Comparison of ENCODE assay signal across 8 mouse cellular contexts in the genomic region with DNA sequence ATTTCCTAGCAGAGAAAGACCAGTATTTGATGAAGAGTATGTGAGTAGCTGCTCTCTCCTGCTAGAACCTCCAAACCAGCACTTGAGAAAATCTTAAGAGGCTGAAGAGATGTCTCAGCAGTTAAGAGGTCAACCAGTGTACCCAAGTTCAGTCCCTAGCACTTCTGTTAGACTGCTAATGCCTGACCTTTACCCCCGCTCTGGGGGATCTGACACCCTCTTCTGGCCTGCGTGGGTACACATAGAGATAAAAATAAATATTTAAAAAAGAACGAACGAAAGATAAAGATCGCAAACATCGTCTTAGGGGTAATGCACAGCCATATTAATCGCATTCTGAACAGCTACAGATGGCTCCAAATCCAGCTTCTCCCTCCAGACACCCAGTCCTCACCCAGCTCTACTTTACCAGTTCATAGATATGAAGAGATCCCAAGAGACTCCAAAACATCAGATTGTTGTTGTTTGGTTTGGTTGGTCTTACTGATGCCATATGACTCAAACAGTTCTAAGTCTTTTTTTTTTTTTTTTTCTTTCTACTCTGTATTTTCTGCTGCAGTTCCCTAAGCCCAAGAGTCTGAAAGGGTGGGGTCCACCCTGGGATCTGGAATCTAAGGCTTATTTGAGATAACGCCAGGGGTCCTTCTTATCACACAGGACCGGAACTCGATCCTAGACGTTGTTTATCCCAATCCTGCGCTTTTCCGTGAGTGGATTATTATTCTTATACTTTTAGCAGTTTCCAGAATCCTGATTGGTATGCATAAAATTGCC. TPM values are rescaled to one million over a fixed set of nuclear protein-coding genes. Genes with fewer than 3 reads are reported as not detected.
DNase-seq lines count a peak whose midpoint lies in the region; ATAC-seq and TF ChIP-seq lines count a peak whose summit lies in the region.

No protein-coding gene starts in this region.

- no peaks in the 10 kb centered on the region for H3K79me2 ChIP-seq in liver, adult 2 months (ENCODE audit: control insufficient read depth, insufficient read depth, low read length)
- H3K79me2 ChIP-seq in myocyte (ENCODE audit: control insufficient read depth, insufficient read depth) = no peaks in the 10 kb centered on the region

- H3K4me3 ChIP-seq in liver, adult 2 months (ENCODE audit: insufficient read depth, low read depth, low read length) = peak overlapping the region; percentile 71; the same call in 1 of the 2 replicates
- H3K4me3 ChIP-seq in embryonic facial prominence, embryonic 13.5 days = peak overlapping the region; percentile 54
- peak overlapping the region; percentile 61 for H3K4me3 ChIP-seq in intestine, embryonic 16.5 days (ENCODE audit: low read length)
- H3K4me3 ChIP-seq in myocyte = peak overlapping the region; percentile 18

- H3K27me3 ChIP-seq in liver, adult 2 months (ENCODE audit: control insufficient read depth, insufficient read depth, low read length) = no peaks in the 10 kb centered on the region
- H3K27me3 ChIP-seq in embryonic facial prominence, embryonic 13.5 days = no peaks in the 10 kb centered on the region
- H3K27me3 ChIP-seq in intestine, embryonic 16.5 days (replicated peaks; ENCODE audit: control insufficient read depth, insufficient read depth, low read length) = no peaks in the 10 kb centered on the region
- no peaks in the 10 kb centered on the region for H3K27me3 ChIP-seq in myocyte (ENCODE audit: control insufficient read depth, insufficient read depth, insufficient read length)

- WGBS in liver, adult 2 months = 7% methylated on average over 13 of the region's 13 CpGs
- 39% methylated on average over 13 of the region's 13 CpGs for WGBS in embryonic facial prominence, embryonic 13.5 days
- WGBS in intestine, embryonic 16.5 days = 19% methylated on average over 13 of the region's 13 CpGs

- no peak for TF ChIP-seq CTCF in liver, adult 2 months (IDR thresholded peaks at IDR 0.05; ENCODE audit: low read depth, low read length)

- no peaks in the 10 kb centered on the region for H3K9me3 ChIP-seq in embryonic facial prominence, embryonic 13.5 days
- no peaks in the 10 kb centered on the region for H3K9me3 ChIP-seq in intestine, embryonic 16.5 days (ENCODE audit: control insufficient read depth, low read length)

- H3ac ChIP-seq in myocyte (ENCODE audit: control insufficient read depth, insufficient read length) = no peak overlapping the region

- H3K4me2 ChIP-seq in embryonic facial prominence, embryonic 13.5 days = peak overlapping the region; percentile 54
- H3K4me2 ChIP-seq in intestine, embryonic 16.5 days (ENCODE audit: low read depth, low read length) = peak overlapping the region; percentile 56
- H3K4me2 ChIP-seq in myocyte (ENCODE audit: low read depth) = peak overlapping the region; percentile 53

- peaks cover 7% of the 10 kb centered on the region for H3K36me3 ChIP-seq in liver, adult 2 months (ENCODE audit: control insufficient read depth, insufficient read depth, low read length)
- H3K36me3 ChIP-seq in embryonic facial prominence, embryonic 13.5 days = peaks cover 7% of the 10 kb centered on the region
- H3K36me3 ChIP-seq in intestine, embryonic 16.5 days (ENCODE audit: control insufficient read depth, insufficient read depth, low read length) = no peaks in the 10 kb centered on the region
- no peaks in the 10 kb centered on the region for H3K36me3 ChIP-seq in myocyte (ENCODE audit: control insufficient read depth, insufficient read depth)

- no peak for TF ChIP-seq POLR2A in liver, adult 2 months (IDR thresholded peaks at IDR 0.05; ENCODE audit: extremely low read depth, insufficient read depth, low read length)
- no peak for TF ChIP-seq POLR2A in myocyte (IDR thresholded peaks at IDR 0.05; ENCODE audit: insufficient read length, low read depth)

- H3K4me1 ChIP-seq in liver, adult 2 months (ENCODE audit: control insufficient read depth, insufficient read depth, low read length) = peaks cover 5% of the 10 kb centered on the region; the same call in 1 of the 2 replicates
- peaks cover 5% of the 10 kb centered on the region; the same call in 1 of the 2 replicates for H3K4me1 ChIP-seq in embryonic facial prominence, embryonic 13.5 days
- H3K4me1 ChIP-seq in intestine, embryonic 16.5 days (ENCODE audit: control insufficient read depth, insufficient read depth, low read length) = no peaks in the 10 kb centered on the region; the same call in 1 of the 2 replicates

- H3K9ac ChIP-seq in liver, adult 2 months (ENCODE audit: low read depth, low read length) = no peak overlapping the region
- 0 out of 2 replicates have a peak overlapping the region, but pooled peaks have one; percentile 46 for H3K9ac ChIP-seq in embryonic facial prominence, embryonic 13.5 days
- H3K9ac ChIP-seq in intestine, embryonic 16.5 days (ENCODE audit: low read depth, low read length) = no peak overlapping the region

- DNase-seq in liver, adult 2 months (ENCODE audit: extremely low read depth, low read depth, low spot score) = peak; percentile 29
- DNase-seq in liver = no peak
- DNase-seq in thymus, postnatal 10 days (ENCODE audit: low spot score in 2 of 2) = no peak
- no peak for DNase-seq in cerebellum, adult 9-11 months
- DNase-seq in thymus, postnatal 25 days = no peak

- no peak overlapping the region for H3K27ac ChIP-seq in liver, adult 2 months (replicated peaks; ENCODE audit: insufficient read depth, low read depth, low read length)
- H3K27ac ChIP-seq in embryonic facial prominence, embryonic 13.5 days = no peak overlapping the region
- no peak overlapping the region for H3K27ac ChIP-seq in intestine, embryonic 16.5 days (ENCODE audit: low read length)

- no peak for ATAC-seq in embryonic facial prominence, embryonic 13.5 days (ENCODE audit: insufficient number of reproducible peaks, insufficient read depth, low FRiP score, low TSS enrichment, low read depth)
- peak; percentile 83 for ATAC-seq in intestine, embryonic 16.5 days

TF ChIP-seq in myocyte, 11 proteins besides CTCF, POLR2A, EP300 and RAD21:
- TF ChIP-seq CEBPB (IDR thresholded peaks at IDR 0.05; ENCODE audit: insufficient read depth, poor library complexity, severe bottlenecking) (no peak), MYOD1 (IDR thresholded peaks at IDR 0.05; ENCODE audit: control insufficient read depth in 1 of 3, insufficient read length in 2 of 3, low read depth in 2 of 3) (no peak), E2F4 (IDR thresholded peaks at IDR 0.05; ENCODE audit: insufficient read depth) (no peak), TCF3 (IDR thresholded peaks at IDR 0.05; ENCODE audit: insufficient read length, low read depth) (no peak), TCF12 (IDR thresholded peaks at IDR 0.05; ENCODE audit: insufficient read depth, poor library complexity, severe bottlenecking) (no peak), SRF (IDR thresholded peaks at IDR 0.05; ENCODE audit: control insufficient read depth, insufficient read length, low read depth) (no peak), MAX (IDR thresholded peaks at IDR 0.05; ENCODE audit: low read depth) (no peak), REST (IDR thresholded peaks at IDR 0.05; ENCODE audit: insufficient read depth, insufficient read length) (no peak), USF1 (IDR thresholded peaks at IDR 0.05; ENCODE audit: low read depth) (no peak), POLR2AphosphoS2 (IDR thresholded peaks at IDR 0.05; ENCODE audit: insufficient read length, low read depth) (no peak), MYOG (IDR thresholded peaks at IDR 0.05; ENCODE audit: control insufficient read depth in 1 of 3, insufficient read depth in 1 of 3, insufficient read length in 2 of 3, low read depth in 2 of 3) (no peak)

RNA-seq across cellular contexts. Expression of a gene that starts 16.5 kb away (rescaled TPM):
- total RNA-seq in liver, adult 2 months (2014; rRNA removed) = 0.92 and 1.1 TPM in 2 replicates
- 0.29 and 0.32 TPM in 2 replicates for polyA plus RNA-seq in liver, adult 2 months (2012; rRNA removed)
- 3.5 and 3.7 TPM in 2 replicates for polyA plus RNA-seq in embryonic facial prominence, embryonic 13.5 days (2015; fragmentation: Nextera tagmentation; extraction: Ambion mirVana)
- polyA plus RNA-seq in intestine, embryonic 16.5 days (2015; fragmentation: Nextera tagmentation; extraction: Ambion mirVana) = 1.9 and 2.0 TPM in 2 replicates
- polyA plus RNA-seq in myocyte (2012; fragmentation: generic; extraction: Trizol) = 0.53 TPM

RNA-seq across cellular contexts. Expression of a gene that starts 22.2 kb away (rescaled TPM):
- total RNA-seq in liver, adult 2 months (2014; rRNA removed) = 1.2 and 1.8 TPM in 2 replicates
- 0.55 TPM in 2 replicates for polyA plus RNA-seq in liver, adult 2 months (2012; rRNA removed)
- 8.9 and 11.9 TPM in 2 replicates for polyA plus RNA-seq in embryonic facial prominence, embryonic 13.5 days (2015; fragmentation: Nextera tagmentation; extraction: Ambion mirVana)
- 4.6 and 5.1 TPM in 2 replicates for polyA plus RNA-seq in intestine, embryonic 16.5 days (2015; fragmentation: Nextera tagmentation; extraction: Ambion mirVana)
- polyA plus RNA-seq in myocyte (2012; fragmentation: generic; extraction: Trizol) = 1.4 TPM

RNA-seq across cellular contexts. Expression of a gene that starts 51.0 kb away (rescaled TPM):
- total RNA-seq in liver, adult 2 months (2014; rRNA removed) = 0.18 and 0.54 TPM in 2 replicates
- polyA plus RNA-seq in liver, adult 2 months (2012; rRNA removed) = 0.04 and 0.09 TPM in 2 replicates
- polyA plus RNA-seq in embryonic facial prominence, embryonic 13.5 days (2015; fragmentation: Nextera tagmentation; extraction: Ambion mirVana) = 2.2 and 3.5 TPM in 2 replicates
- polyA plus RNA-seq in intestine, embryonic 16.5 days (2015; fragmentation: Nextera tagmentation; extraction: Ambion mirVana) = 1.3 TPM in 2 replicates
- polyA plus RNA-seq in myocyte (2012; fragmentation: generic; extraction: Trizol) = 0.02 TPM

RNA-seq across cellular contexts. Expression of a gene that starts 59.5 kb away (rescaled TPM):
- 1.1 and 1.4 TPM in 2 replicates for total RNA-seq in liver, adult 2 months (2014; rRNA removed)
- 0.33 TPM in 1 of 2 replicates, not detected in the other for polyA plus RNA-seq in liver, adult 2 months (2012; rRNA removed)
- 1.7 and 1.8 TPM in 2 replicates for polyA plus RNA-seq in embryonic facial prominence, embryonic 13.5 days (2015; fragmentation: Nextera tagmentation; extraction: Ambion mirVana)
- polyA plus RNA-seq in intestine, embryonic 16.5 days (2015; fragmentation: Nextera tagmentation; extraction: Ambion mirVana) = 0.64 TPM in 1 of 2 replicates, not detected in the other
- 0.06 TPM for polyA plus RNA-seq in myocyte (2012; fragmentation: generic; extraction: Trizol)

Comparison
In these comparisons a context has a peak if more than half of its experiments do, and no peak if none do; other contexts are left out.
1. H3K4me3 ChIP-seq: peak in every context shown above with its lines; median percentile 71 in liver, adult 2 months; 61 in intestine, embryonic 16.5 days; 54 in embryonic facial prominence, embryonic 13.5 days; 18 in myocyte.